In genomic region chr6:106840181-106840580, GRCm38 (mm10) we compare ENCODE assay signal across 18 mouse cellular contexts. TPM values are rescaled to one million over a fixed set of nuclear protein-coding genes. Genes with fewer than 3 reads are reported as not detected.
DNase-seq lines count a peak whose midpoint lies in the region; ATAC-seq and TF ChIP-seq lines count a peak whose summit lies in the region.
"Had no signal": no experiment of that assay in that cellular context is flagged by ENCODE, and none has a peak within 500 bp of the region (broad histone marks: within the 10 kb centered on the region; RNA-seq: fewer than 3 reads in every experiment).

No protein-coding gene starts in this region.

- H3K4me1 ChIP-seq in CH12.LX (ENCODE audit: control insufficient read depth in 1 of 2, insufficient read depth in 2 of 2): peaks cover 0 to 14% of the 10 kb centered on the region in 2 experiments; a peak in 2 of 4 replicates
- H3K4me1 ChIP-seq in intestine, embryonic 16.5 days (ENCODE audit: control insufficient read depth, insufficient read depth, low read length): no peaks in the 10 kb centered on the region

- dilution Hi-C loops in CH12.LX (cut with MboI; ENCODE audit: extremely low pct_ligation_motif_present, extremely low pct_unique_long_range_greater_than_20kb, low sequenced_read_pairs): no loop called here

- H3K36me3 ChIP-seq in CH12.LX (replicated peaks in 1 of 2; ENCODE audit: control insufficient read depth in 1 of 2, insufficient read depth in 1 of 2, low read length in 1 of 2): no peaks in the 10 kb centered on the region
- no peaks in the 10 kb centered on the region for H3K36me3 ChIP-seq in intestine, embryonic 16.5 days (ENCODE audit: control insufficient read depth, insufficient read depth, low read length)
- H3K36me3 ChIP-seq: G1E had no signal

- TF ChIP-seq CTCF in CH12.LX (conservative IDR thresholded peaks at IDR 0.05 in 1 of 2, IDR thresholded peaks at IDR 0.05 in 1 of 2; ENCODE audit: low read depth in 2 of 2, low read length in 2 of 2): no peak

- TF ChIP-seq EP300 in CH12.LX (IDR thresholded peaks at IDR 0.05; ENCODE audit: low read length): peak; percentile 69; the same call in 1 of the 2 replicates

- TF ChIP-seq POLR2A in CH12.LX (IDR thresholded peaks at IDR 0.05; ENCODE audit: low read depth, low read length): no peak

- no peak overlapping the region for H3K9ac ChIP-seq in CH12.LX (ENCODE audit: insufficient read depth, low read depth)
- H3K9ac ChIP-seq in intestine, embryonic 16.5 days (ENCODE audit: low read depth, low read length): no peak overlapping the region

- no peaks in the 10 kb centered on the region for H3K79me2 ChIP-seq in CH12.LX (replicated peaks; ENCODE audit: control insufficient read depth, extremely low read depth, insufficient read depth, poor library complexity, severe bottlenecking)

- H3K4me2 ChIP-seq in CH12.LX (ENCODE audit: insufficient read depth, low read depth, poor library complexity, severe bottlenecking): peak overlapping the region; percentile 40; the same call in 1 of the 2 replicates
- no peak overlapping the region for H3K4me2 ChIP-seq in intestine, embryonic 16.5 days (ENCODE audit: low read depth, low read length)

- peak; percentile 10 for DNase-seq in CH12.LX (ENCODE audit: extremely low read depth)
- DNase-seq: adrenal gland, adult 2 months; adrenal gland, adult 8-10 months; adrenal gland, postnatal 10 days; adrenal gland, postnatal 14 days; adrenal gland, postnatal 25 days; adrenal gland, postnatal 36 days; B cell, adult 2 months; cerebellum, adult 11 months; cerebellum, adult 11-12 months; cerebellum, adult 18-20 months; cerebellum, adult 2 months; cerebellum, adult 8-10 months had no signal

- no peak for TF ChIP-seq RAD21 in CH12.LX (IDR thresholded peaks at IDR 0.05; ENCODE audit: low read depth, low read length)

- no peaks in the 10 kb centered on the region for H3K27me3 ChIP-seq in CH12.LX (replicated peaks)
- H3K27me3 ChIP-seq in intestine, embryonic 16.5 days (replicated peaks; ENCODE audit: control insufficient read depth, insufficient read depth, low read length): no peaks in the 10 kb centered on the region
- H3K27me3 ChIP-seq: Patski had no signal

- H3K9me3 ChIP-seq in CH12.LX (replicated peaks; ENCODE audit: low read length): no peaks in the 10 kb centered on the region
- H3K9me3 ChIP-seq in intestine, embryonic 16.5 days (ENCODE audit: control insufficient read depth, low read length): no peaks in the 10 kb centered on the region

- in situ Hi-C loops in CH12.LX (cut with MboI; ENCODE audit: low pct_ligation_motif_present, low pct_unique_long_range_greater_than_20kb, low sequenced_read_pairs): no loop called here

- 62% methylated on average over 1 of the region's 1 CpGs for WGBS in intestine, embryonic 16.5 days

- no peak overlapping the region for H3K4me3 ChIP-seq in CH12.LX (replicated peaks in 1 of 3; ENCODE audit: low read depth in 2 of 3, low read length in 2 of 3, poor library complexity in 1 of 3)
- no peak overlapping the region for H3K4me3 ChIP-seq in intestine, embryonic 16.5 days (ENCODE audit: low read length)

- no peak for ATAC-seq in intestine, embryonic 16.5 days
- ATAC-seq: activated CD4-positive, CD25-positive, alpha-beta regulatory T cell, adult 4 months; CD4-positive, CD25-positive, alpha-beta regulatory T cell, adult 4 months; Patski had no signal

- no peak overlapping the region for H3K27ac ChIP-seq in CH12.LX (ENCODE audit: insufficient read depth, low read depth)
- no peak overlapping the region for H3K27ac ChIP-seq in intestine, embryonic 16.5 days (ENCODE audit: low read length)

TF ChIP-seq in CH12.LX, 34 proteins besides CTCF, POLR2A, EP300 and RAD21:
- peak; percentile 35; the same call in 1 of the 2 replicates for TF ChIP-seq RCOR1 (conservative IDR thresholded peaks at IDR 0.05; ENCODE audit: low read depth, low read length)
- TF ChIP-seq MAZ (IDR thresholded peaks at IDR 0.05; ENCODE audit: low read depth, low read length): no peak
- TF ChIP-seq ETS1 (conservative IDR thresholded peaks at IDR 0.05; ENCODE audit: low read depth, low read length): no peak
- TF ChIP-seq JUND (conservative IDR thresholded peaks at IDR 0.05; ENCODE audit: low read depth, low read length): peak; percentile 73
- peak; percentile 34; the same call in 1 of the 2 replicates for TF ChIP-seq BHLHE40 (IDR thresholded peaks at IDR 0.05; ENCODE audit: low read depth, low read length)
- TF ChIP-seq SIN3A (IDR thresholded peaks at IDR 0.05; ENCODE audit: low read length): no peak
- TF ChIP-seq HCFC1 (IDR thresholded peaks at IDR 0.05; ENCODE audit: low read depth, low read length): no peak
- TF ChIP-seq ELF1 (IDR thresholded peaks at IDR 0.05; ENCODE audit: low read depth, low read length): no peak
- no peak for TF ChIP-seq MAFK (IDR thresholded peaks at IDR 0.05; ENCODE audit: insufficient replicate concordance, low read length)
- no peak for TF ChIP-seq CHD2 (IDR thresholded peaks at IDR 0.05; ENCODE audit: low read length)
- 0 out of 2 replicates have a peak, but pooled peaks have one; percentile 12 for TF ChIP-seq TCF12 (IDR thresholded peaks at IDR 0.05; ENCODE audit: low read depth, low read length)
- no peak for TF ChIP-seq PAX5 (IDR thresholded peaks at IDR 0.05; ENCODE audit: low read length)
- no peak for TF ChIP-seq MEF2A (IDR thresholded peaks at IDR 0.05; ENCODE audit: borderline replicate concordance, low read depth, low read length)
- TF ChIP-seq MAX (IDR thresholded peaks at IDR 0.05; ENCODE audit: low read length): no peak
- no peak for TF ChIP-seq ZNF384 (IDR thresholded peaks at IDR 0.05; ENCODE audit: low read depth, low read length)
- no peak for TF ChIP-seq ZMIZ1 (IDR thresholded peaks at IDR 0.05; ENCODE audit: low read depth, low read length)
- no peak for TF ChIP-seq NRF1 (IDR thresholded peaks at IDR 0.05; ENCODE audit: low read depth, low read length)
- no peak for TF ChIP-seq TBP (conservative IDR thresholded peaks at IDR 0.05; ENCODE audit: low read depth, low read length)
- no peak for TF ChIP-seq MXI1 (IDR thresholded peaks at IDR 0.05; ENCODE audit: low read depth, low read length)
- TF ChIP-seq NELFE (IDR thresholded peaks at IDR 0.05; ENCODE audit: low read depth, low read length): no peak
- TF ChIP-seq SMC3 (IDR thresholded peaks at IDR 0.05; ENCODE audit: low read depth, low read length): no peak
- TF ChIP-seq E2F4 (IDR thresholded peaks at IDR 0.05; ENCODE audit: insufficient replicate concordance, low read depth, low read length): no peak
- no peak for TF ChIP-seq ZKSCAN1 (IDR thresholded peaks at IDR 0.05; ENCODE audit: borderline replicate concordance, low read depth, low read length)
- TF ChIP-seq JUN (IDR thresholded peaks at IDR 0.05; ENCODE audit: insufficient read depth, low read depth, low read length): peak; percentile 45; the same call in 1 of the 2 replicates
- TF ChIP-seq KAT2A (IDR thresholded peaks at IDR 0.05; ENCODE audit: insufficient replicate concordance, low read length): no peak
- TF ChIP-seq USF1 (IDR thresholded peaks at IDR 0.05; ENCODE audit: low read depth, low read length): no peak
- TF ChIP-seq UBTF (IDR thresholded peaks at IDR 0.05; ENCODE audit: low read depth, low read length): no peak
- TF ChIP-seq MYC (IDR thresholded peaks at IDR 0.05; ENCODE audit: low read depth, low read length): no peak
- TF ChIP-seq POLR2AphosphoS2 (IDR thresholded peaks at IDR 0.05; ENCODE audit: low read depth, low read length): no peak
- no peak for TF ChIP-seq ZC3H11A (IDR thresholded peaks at IDR 0.05; ENCODE audit: low read depth, low read length)
- peak; percentile 84 for TF ChIP-seq IRF4 (IDR thresholded peaks at IDR 0.05; ENCODE audit: low read depth, low read length)
- no peak for TF ChIP-seq USF2 (conservative IDR thresholded peaks at IDR 0.05; ENCODE audit: low read depth, low read length)
- TF ChIP-seq CHD1 (IDR thresholded peaks at IDR 0.05; ENCODE audit: low read depth, low read length): no peak
- TF ChIP-seq GABPA (IDR thresholded peaks at IDR 0.05; ENCODE audit: insufficient replicate concordance, low read depth, low read length): no peak

RNA-seq across cellular contexts. Expression of gene Crbn, which starts 40.3 kb away (rescaled TPM):
- total RNA-seq in CH12.LX (2012; rRNA removed) (28.8 and 29.2 TPM in 2 replicates), CH12.LX (2014; rRNA removed) (60.1 and 73.3 TPM in 2 replicates)
- polyA plus RNA-seq in CH12.LX (2012; ENCODE audit: insufficient read length, low read depth): 28.0 and 30.8 TPM in 2 replicates
- 36.2 and 39.7 TPM in 2 replicates for polyA plus RNA-seq in intestine, embryonic 16.5 days (2015; fragmentation: Nextera tagmentation; extraction: Ambion mirVana)
